ENCODE assay signal across 8 mouse cellular contexts in genomic region chr4:66482495-66483291, GRCm38 (mm10).
DNase-seq lines count a peak whose midpoint lies in the region; ATAC-seq lines count a peak whose summit lies in the region.
"Had no signal": no experiment of that assay in that cellular context is flagged by ENCODE, and none has a peak within 500 bp of the region (broad histone marks: within the 10 kb centered on the region; RNA-seq: fewer than 3 reads in every experiment).

No protein-coding gene starts in this region.

- no peaks in the 10 kb centered on the region for H3K9me3 ChIP-seq in embryonic facial prominence, embryonic 13.5 days
- H3K9me3 ChIP-seq: limb, embryonic 13.5 days had no signal

- H3K4me3 ChIP-seq in embryonic facial prominence, embryonic 13.5 days, result no peak overlapping the region
- H3K4me3 ChIP-seq: limb, embryonic 13.5 days had no signal

- H3K36me3 ChIP-seq in embryonic facial prominence, embryonic 13.5 days, result no peaks in the 10 kb centered on the region
- H3K36me3 ChIP-seq: limb, embryonic 13.5 days had no signal

- no peaks in the 10 kb centered on the region for H3K27me3 ChIP-seq in embryonic facial prominence, embryonic 13.5 days
- H3K27me3 ChIP-seq: limb, embryonic 13.5 days had no signal

- no peak overlapping the region for H3K9ac ChIP-seq in embryonic facial prominence, embryonic 13.5 days
- H3K9ac ChIP-seq: limb, embryonic 13.5 days had no signal

- H3K4me2 ChIP-seq in embryonic facial prominence, embryonic 13.5 days, result no peak overlapping the region
- H3K4me2 ChIP-seq: limb, embryonic 13.5 days had no signal

- ATAC-seq in embryonic facial prominence, embryonic 13.5 days (ENCODE audit: insufficient number of reproducible peaks, insufficient read depth, low FRiP score, low TSS enrichment, low read depth), result peak; percentile 72; the same call in 1 of the 2 replicates

- peak; percentile 70 for DNase-seq in brain, embryonic 18.5 days (ENCODE audit: low read depth, low spot score)
- peak; percentile 78 to 83 for DNase-seq in heart, adult 9 months (ENCODE audit: low spot score in 2 of 2)
- DNase-seq in kidney, adult 8-10 months, result peak; percentile 1 to 20
- DNase-seq in left cerebral cortex, postnatal 25 days (ENCODE audit: low spot score in 2 of 2), result peak; percentile 42 to 72
- DNase-seq in ovary, adult 18-20 months (ENCODE audit: low spot score), result peak; percentile 23
- no peak for DNase-seq in thymus, postnatal 4 days

- intact Hi-C loops in left cerebral cortex, postnatal 25 days (cut with DNase I), result no loop called here

- 0 out of 2 replicates have a peak, but pooled peaks cover 6% of the 10 kb centered on the region for H3K4me1 ChIP-seq in embryonic facial prominence, embryonic 13.5 days
- H3K4me1 ChIP-seq: limb, embryonic 13.5 days had no signal

- H3K27ac ChIP-seq in embryonic facial prominence, embryonic 13.5 days, result no peak overlapping the region
- H3K27ac ChIP-seq: limb, embryonic 13.5 days had no signal

- 40% methylated on average over 2 of the region's 2 CpGs for WGBS in embryonic facial prominence, embryonic 13.5 days
